Mouse (Mus musculus) erythroblast, adult 5-6 weeks (primary cell): ENCODE measurements around the gene Bckdhb. TPM values are rescaled to one million over a fixed set of nuclear protein-coding genes. Genes with fewer than 3 reads are reported as not detected.
"Not testable (repeated sequence)": the region's sequence is repeated elsewhere in the genome, so short reads cannot be mapped to it uniquely, and the experiment has no call there.

Experiments
- ATAC-seq: replicated peaks from 2 replicates; pipeline ENCODE4 v1.8.0; 2016; ENCODE audit warnings: moderate number of reproducible peaks, mild to moderate bottlenecking, moderate TSS enrichment, inconsistent platforms; ENCODE audit not compliant: poor library complexity, low FRiP score, severe bottlenecking
- total RNA-seq, 2 experiments: library from RNA; stranded (forward) in 1 of 2; stranded (reverse) in 1 of 2; fragments of 150-400 nt in 1 of 2; fragments of 200-764, 138-1000 nt in 1 of 2; gene quantifications; 2 replicates each; pipeline versions ENCODE4 v1.2.3 to v1.2.4; 2015 to 2017; ENCODE audit warnings: low replicate concordance in 2 of 2

Gene Bckdhb
- total RNA-seq, 2 experiments from 2014 or later = 5.0 to 12.6 TPM

DNA sequence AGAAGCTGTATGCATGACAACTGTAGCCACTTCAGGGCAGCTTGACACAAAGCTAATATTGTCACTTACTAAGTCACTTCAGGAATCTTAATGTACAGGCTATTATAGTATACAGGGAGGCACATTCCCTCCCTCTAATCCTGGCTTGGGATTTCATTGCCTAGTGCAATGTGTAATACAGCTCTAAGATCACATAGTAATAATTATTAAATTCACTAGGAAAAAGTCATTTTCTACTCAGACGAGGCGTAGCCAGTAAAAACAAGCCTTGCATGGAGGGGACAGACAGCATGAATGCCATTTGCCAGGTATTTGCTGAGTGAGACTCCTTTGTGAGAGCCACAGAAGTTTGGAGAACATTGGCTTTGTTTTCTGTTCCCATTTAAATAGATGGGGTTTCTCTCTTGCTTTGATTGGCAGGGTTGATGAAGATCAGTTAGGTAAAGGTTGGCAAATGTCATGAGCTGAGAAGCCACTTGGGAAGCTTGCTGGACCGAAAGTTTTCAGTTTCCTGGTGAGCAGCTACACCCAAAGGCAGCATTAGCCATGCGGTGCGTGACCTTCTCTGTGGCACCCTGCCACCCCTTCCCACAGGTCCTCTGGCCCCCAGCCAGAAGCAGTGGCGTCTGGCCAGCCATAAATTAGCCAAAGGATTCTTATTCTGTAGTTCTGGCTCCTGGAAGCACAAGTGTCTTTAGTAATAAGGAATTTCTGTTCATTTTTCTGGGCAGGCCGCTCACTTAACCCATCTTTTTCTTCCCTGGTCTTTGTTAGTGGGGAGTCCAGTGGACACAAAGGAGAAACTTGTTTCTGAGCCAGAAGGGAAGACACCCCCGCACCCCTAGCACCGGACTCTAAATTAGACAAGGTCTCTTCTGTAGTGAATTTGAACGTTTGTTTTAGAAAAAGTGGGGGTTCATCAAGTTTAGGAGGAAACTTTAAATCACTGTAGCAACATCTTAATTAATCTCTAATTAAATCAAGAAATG lies 37.4 kb downstream of the Bckdhb start:
- ATAC-seq = no peak

DNA sequence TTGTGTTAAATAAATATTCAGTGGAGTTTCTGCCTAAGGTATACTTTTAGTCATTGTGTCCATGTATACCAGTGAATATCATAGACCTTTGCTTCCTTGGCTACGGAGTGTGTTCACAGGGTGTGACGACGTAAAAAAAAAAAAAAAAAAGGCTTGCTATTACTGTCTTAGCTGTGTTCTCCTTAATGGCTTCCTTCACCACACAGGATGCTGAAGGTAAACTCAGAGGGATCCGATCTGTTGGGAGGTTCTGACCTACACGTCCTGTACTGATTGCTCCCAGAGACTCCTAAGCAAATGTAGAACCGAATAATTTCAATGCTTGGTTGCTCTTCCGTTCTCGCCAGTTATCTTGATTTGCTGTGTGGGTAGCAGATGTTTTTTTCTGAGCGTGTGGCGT lies 38.4 kb downstream of the Bckdhb start:
- no peak for ATAC-seq

GRCm38 (mm10) chr9:83964376-83964775 lies 39.4 kb downstream of the Bckdhb start:
- no peak for ATAC-seq

DNA sequence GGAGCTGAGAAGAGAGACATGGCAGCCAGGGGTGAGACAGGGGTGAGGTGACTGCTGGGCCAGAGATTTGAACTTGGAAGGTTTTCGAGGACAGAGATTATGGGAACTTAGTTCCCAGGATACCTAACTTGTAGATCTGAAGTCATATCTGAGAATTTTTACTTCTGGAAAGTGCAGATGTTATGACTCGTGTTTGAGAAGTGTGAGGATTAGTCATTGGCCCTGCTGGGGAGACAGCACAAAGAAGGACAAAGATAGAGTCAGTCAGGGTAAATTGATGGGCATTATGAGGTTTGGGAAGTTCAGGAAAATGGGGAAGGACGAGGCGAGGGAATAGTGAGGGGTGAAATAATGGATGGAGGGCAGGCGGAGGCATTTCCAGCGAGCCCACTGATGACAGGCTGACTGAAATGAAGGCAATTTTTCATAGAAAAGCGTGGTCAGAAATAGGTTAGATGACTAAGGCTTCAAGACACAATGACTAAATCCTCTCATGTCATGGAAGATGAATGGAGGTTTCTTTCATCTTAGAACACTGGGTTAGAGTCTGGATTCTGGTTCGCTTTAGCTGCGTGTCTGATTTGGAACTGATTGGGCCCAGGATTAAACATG lies 42.6 kb downstream of the Bckdhb start:
- no peak for ATAC-seq

- no peak for ATAC-seq
Observed at GRCm38 (mm10) chr9:83969326-83969725, 44.4 kb downstream of the Bckdhb start.

DNA sequence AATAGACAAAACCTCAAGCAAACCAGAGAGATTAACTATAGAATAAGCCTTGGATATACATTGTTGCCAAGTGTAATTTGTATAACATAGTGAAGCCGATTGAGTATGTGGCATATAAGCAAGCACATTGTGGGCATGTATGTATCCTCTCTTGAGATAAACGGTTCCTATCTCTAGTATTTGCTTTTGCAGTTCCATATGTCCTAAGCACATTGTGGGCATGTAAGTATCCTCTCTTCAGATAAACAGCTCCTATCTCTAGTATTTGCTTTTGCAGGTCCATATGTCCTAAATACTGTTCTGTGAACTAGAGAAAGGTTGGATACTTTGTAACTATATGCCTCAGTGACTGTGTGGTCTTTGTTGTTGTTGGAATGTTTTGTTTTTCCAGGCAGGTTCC lies 48.5 kb downstream of the Bckdhb start:
- no peak for ATAC-seq

DNA sequence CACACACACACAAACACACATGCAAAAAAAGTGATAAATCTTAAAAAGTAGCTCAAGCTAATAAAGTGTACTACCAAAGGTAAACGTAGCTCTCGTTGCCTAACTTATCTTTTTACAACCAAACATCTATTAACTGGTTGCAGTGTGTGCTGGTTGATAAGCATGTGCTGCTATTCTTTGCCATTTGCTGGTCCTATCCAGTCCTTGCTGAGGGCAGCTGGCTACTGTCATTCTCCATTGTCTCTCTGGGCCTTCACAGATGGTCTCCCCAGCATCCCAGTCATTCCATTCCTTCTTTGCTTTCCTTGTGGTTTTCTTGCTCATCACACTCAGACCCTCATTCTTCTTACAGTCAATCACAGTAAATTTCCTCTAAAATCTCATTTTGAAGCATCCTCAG lies 50.9 kb downstream of the Bckdhb start:
- ATAC-seq = no peak

GRCm38 (mm10) chr9:83981234-83981633 lies 56.3 kb downstream of the Bckdhb start:
- ATAC-seq = no peak

DNA sequence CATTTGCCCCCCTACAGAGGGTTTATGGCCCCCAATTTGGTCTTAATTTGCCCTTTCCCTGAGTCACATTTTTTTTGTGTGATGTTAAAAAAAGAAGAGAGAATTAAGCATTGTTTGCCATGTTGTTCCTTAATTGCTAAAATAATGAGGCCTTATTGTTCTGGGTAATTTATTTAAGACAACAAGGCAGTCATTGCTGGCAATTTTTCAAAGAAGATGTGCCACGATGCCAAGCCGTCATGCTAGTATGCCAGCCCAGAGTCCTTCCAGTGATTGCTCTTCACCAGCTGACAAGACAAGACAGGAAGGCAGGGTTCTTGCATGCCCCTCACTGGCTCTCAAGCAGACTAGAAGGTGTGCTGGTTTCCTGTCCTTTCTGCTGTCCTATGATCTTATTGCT lies 84.0 kb downstream of the Bckdhb start:
- ATAC-seq = no peak

DNA sequence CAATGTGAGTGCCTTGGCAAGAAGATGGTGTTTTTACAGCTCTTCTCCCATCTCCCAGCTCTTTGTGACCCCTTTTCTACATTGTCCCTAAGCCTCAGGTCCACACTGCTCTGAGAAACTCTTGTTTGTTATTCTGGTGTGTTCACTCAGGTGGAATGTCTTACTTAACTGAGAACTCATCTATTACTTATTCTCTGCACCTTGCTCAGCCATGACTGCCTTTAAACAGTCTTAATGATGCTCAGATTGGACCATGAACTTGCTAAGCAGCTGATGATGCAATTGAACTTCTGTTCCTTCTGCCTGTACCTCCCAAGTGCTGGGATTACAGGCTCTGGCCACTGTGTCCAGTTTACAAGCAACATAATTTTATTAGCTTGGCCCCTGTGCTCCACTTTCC lies 86.2 kb downstream of the Bckdhb start:
- ATAC-seq = no peak

DNA sequence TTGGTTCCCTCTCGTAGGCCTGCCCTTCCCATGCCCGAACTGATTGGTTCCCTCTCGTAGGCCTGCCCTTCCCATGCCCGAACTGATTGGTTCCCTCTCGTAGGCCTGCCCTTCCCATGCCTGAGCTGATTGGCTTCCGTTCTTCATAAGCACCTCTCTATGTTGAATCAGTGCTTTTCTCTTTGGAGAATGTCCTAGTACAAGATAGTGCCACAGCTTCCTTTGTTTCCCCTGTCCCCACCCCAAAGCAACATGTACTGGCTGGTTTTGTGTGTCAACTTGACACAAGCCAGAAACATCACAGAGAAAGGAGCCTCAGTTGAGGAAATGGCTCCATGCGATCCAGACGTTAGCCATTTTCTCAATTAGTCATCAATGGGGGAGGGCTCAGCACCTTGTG lies 93.2 kb downstream of the Bckdhb start:
- ATAC-seq = not testable (repeated sequence)

- no peak for ATAC-seq
Observed at GRCm38 (mm10) chr9:84019627-84020026, 94.7 kb downstream of the Bckdhb start.

DNA sequence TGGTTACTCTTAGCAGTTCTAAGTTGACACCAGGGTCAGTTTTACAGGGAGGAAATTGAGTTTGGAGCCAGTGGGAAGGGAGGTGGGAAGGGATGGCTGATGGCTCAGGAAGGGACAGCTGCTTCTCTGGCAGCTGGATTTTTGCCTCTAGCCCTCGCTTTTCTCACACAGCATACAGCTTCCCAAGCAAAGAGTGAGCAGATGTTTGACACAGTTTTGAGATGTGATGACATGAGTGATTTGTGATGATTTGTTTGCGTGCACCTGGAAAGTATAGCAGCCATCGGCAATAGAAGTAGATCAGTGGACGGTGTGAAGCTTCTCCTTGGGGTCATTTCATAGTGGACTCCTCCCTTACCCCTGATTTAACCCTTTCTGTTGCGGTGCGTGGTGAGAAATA lies 96.2 kb downstream of the Bckdhb start:
- ATAC-seq = no peak

DNA sequence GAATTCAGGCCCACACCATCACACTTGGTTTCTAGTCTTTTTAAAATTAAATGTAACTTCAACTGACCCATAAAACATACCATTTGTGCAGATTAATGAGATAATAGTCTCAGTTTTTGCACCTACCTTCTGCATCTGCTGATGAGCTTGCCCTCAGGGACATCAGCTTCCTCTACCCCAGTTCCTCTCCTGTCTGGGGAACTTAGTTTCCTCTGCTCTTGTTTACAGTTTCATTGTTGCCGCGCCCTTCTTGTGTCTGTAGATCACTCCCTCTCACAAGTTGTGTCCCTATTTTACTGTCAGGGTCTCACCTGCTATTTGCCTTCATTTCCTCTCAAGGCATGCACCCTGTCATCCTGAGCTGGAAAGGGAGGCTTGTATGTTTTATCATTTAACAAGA lies 103.2 kb downstream of the Bckdhb start:
- no peak for ATAC-seq

GRCm38 (mm10) chr9:84030691-84031290 lies 105.8 kb downstream of the Bckdhb start:
- no peak for ATAC-seq

- ATAC-seq = no peak
Observed at GRCm38 (mm10) chr9:84031406-84031805, 106.5 kb downstream of the Bckdhb start.

DNA sequence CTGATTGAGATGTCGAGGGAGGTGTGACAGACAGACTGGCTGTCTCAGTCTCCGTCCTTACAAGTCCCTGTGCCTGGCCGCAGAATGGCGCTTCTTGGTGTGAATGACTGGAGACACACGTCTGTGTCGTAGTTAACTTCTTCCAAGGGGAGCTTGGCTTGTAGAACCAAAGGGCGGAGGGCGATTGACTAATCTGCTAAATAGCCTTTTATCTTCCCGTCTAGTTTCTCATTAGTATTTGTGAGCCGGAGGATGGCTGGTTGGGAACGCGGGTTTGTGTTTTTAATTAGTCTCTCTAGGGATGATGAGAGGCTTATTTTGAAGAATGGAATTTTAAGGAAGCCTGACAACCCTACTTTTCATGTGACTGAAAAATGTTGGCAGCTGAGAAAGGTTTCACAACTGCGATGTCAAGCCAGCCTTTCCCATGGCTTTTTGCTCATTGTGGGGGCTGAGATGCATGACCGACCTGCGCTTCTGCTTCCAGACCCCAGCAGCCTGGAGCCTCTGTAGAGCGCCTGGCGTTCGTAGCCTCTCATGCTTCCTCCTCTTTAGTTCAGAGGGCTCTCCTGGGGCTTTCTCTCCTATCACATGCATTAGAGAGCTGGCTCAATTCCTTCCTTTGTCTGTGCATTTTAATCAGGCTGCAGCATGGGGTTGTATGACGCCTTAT lies 107.9 kb downstream of the Bckdhb start:
- no peak for ATAC-seq

GRCm38 (mm10) chr9:84036046-84036445 lies 111.1 kb downstream of the Bckdhb start:
- no peak for ATAC-seq

DNA sequence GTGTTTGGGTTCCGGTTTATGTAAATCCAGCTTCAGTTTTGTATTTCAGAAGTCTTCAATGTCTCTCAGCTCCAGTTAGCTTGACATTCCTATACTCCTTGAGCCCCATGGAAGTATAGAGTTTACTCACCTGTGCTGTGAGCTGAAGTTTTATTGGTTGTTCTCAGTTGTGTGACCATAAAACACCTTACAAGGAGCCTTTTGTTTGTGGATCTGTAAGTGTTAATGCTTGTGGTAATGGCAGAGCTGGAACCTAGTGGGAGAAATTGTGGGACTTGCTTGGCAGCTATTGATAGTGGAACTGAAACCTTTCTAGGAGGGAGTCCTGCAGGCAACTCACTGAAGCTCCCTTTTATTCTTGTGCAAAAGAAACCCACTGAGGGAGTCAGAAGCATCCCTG lies 112.3 kb downstream of the Bckdhb start:
- no peak for ATAC-seq

DNA sequence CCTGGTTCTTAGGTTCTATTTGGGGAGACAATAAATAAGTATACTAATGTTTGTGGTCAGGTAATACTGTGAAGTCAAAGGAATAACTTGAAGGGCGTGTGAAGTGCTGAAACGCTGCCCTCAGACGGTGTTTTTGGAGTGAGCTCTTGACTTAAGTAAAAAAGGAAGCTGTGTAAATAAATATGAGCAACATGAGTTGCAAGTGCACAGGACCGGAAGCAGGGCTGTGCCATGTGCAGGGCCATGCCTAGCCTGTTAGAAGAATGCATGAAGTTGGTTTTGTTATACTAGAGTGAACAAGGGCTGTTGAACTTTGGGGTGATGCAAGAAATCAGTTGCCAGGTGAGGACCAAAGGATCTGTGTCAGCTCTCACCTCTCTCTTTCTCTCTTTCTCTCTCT lies 114.0 kb downstream of the Bckdhb start:
- no peak for ATAC-seq
